Mouse (Mus musculus) bone marrow macrophage, adult 2 months (primary cell): Measurements from ENCODE around the gene Nfix.

Experiments
- CTCF ChIP-seq: IDR thresholded peaks from 2 replicates; pipeline ENCODE4 v1.5.1; 2012; ENCODE audit warnings: low read depth, mild to moderate bottlenecking, low read length, moderate library complexity
- POLR2A ChIP-seq: IDR thresholded peaks from 2 replicates; pipeline ENCODE4 v1.6.1; 2012; ENCODE audit warnings: mild to moderate bottlenecking, low read depth, low read length, borderline replicate concordance

DNA sequence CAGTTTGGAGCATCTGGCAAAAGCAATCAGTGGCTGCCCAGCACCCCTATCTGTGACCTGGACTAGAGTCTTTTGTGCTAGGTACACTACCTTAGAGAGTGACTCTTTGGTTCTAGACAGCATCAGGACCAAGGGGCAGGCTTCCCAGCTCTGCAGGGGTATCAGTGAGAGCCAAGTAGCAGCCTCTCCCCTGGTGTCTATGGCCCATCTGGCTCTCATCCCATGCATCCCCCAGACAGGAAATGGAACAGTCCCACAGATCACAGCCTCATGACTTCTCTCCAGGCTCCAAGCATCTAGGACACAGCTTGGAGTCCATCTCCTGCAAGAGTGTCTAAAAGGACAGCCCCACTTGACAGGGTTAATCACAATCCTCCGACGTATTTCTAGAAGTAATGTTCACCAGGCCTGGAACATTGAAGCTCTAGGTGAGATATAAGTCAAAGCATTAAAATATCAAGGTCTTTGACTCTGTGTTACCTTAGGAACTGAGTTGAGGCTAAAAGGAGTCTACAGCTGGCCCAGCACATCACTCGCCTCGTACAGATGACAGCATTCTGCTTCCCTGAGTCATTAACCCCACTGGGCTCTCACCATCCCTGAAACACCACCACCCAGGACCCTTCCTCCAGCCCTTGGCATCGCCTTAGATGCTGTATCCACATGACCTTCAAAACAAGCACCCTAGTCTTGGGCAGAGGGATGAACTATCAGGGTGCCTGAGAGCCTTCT is 81.0 kb downstream of the Nfix start:
- TF ChIP-seq CTCF (no peak), POLR2A (no peak)
